Mouse (Mus musculus) neural tube, embryonic 15.5 days (tissue): ENCODE data around the gene Uts2b. TPM values are rescaled to one million over a fixed set of nuclear protein-coding genes. Genes with fewer than 3 reads are reported as not detected.

Source experiments
- ATAC-seq: fragments of 200-750 bp; cut with Nextera tagmentation; 2 replicates; pipeline ENCODE4 v1.8.0; 2017; ENCODE audit warnings: mild to moderate bottlenecking, moderate TSS enrichment, moderate library complexity; ENCODE audit not compliant: low FRiP score
- H3K27ac ChIP-seq: fragments of 300-500 bp; sonication (generic); replicated peaks from 2 replicates; pipeline ENCODE4 v1.5.1; 2015; ENCODE audit warnings: mild to moderate bottlenecking, inconsistent platforms
- H3K27me3 ChIP-seq: fragments of 300-500 bp; sonication (generic); replicated peaks from 2 replicates; pipeline ENCODE4 v1.6.1; 2015; ENCODE audit warnings: inconsistent platforms
- H3K36me3 ChIP-seq: fragments of 300-500 bp; sonication (generic); 2 replicates; pipeline ENCODE4 v1.6.1; 2015; ENCODE audit warnings: inconsistent platforms
- H3K4me1 ChIP-seq: fragments of 300-500 bp; sonication (generic); 2 replicates; pipeline ENCODE4 v1.6.1; 2015; ENCODE audit warnings: inconsistent platforms
- H3K4me2 ChIP-seq: fragments of 300-500 bp; sonication (generic); 2 replicates; pipeline ENCODE4 v1.6.1; 2015; ENCODE audit warnings: inconsistent platforms, mild to moderate bottlenecking, moderate library complexity
- H3K4me3 ChIP-seq: fragments of 300-500 bp; sonication (generic); replicated peaks from 2 replicates; pipeline ENCODE4 v1.5.1; 2015; ENCODE audit warnings: mild to moderate bottlenecking, inconsistent platforms
- H3K9ac ChIP-seq: fragments of 300-500 bp; sonication (generic); replicated peaks from 2 replicates; pipeline ENCODE4 v1.6.1; 2015; ENCODE audit warnings: mild to moderate bottlenecking, inconsistent platforms
- H3K9me3 ChIP-seq: fragments of 300-500 bp; sonication (generic); replicated peaks from 2 replicates; pipeline ENCODE4 v1.6.1; 2016; ENCODE audit warnings: inconsistent platforms
- WGBS: fragments of 180-500 bp; shearing (Covaris S2); methylation state at CpG from one replicate; pipeline ENCODE4 v1.1.7; 2015; ENCODE audit warnings: mixed read lengths; 5-methylcytosine and 5-hydroxymethylcytosine counted together
- polyA plus RNA-seq: library from polyadenylated mRNA; unstranded; fragments of >200 nt; fragmentation: Nextera tagmentation; extraction: Ambion mirVana; gene quantifications from 2 replicates; pipeline ENCODE4 v1.2.1, GENCODE M21; 2015

Gene Uts2b
- polyA plus RNA-seq, 1 experiment from 2014 or later = 35.1 TPM

GRCm38 (mm10) chr16:27389534-27390282, 19.7 kb upstream of the Uts2b start:
- Histone ChIP-seq H3K4me3 (peak overlapping the region; percentile 96), H3K9me3 (no peaks in the 10 kb centered on the region), H3K27ac (peak overlapping the region; percentile 97), H3K36me3 (no peaks in the 10 kb centered on the region), H3K4me1 (peaks cover 37% of the 10 kb centered on the region), H3K27me3 (no peaks in the 10 kb centered on the region), H3K4me2 (peak overlapping the region; percentile 71), H3K9ac (peak overlapping the region; percentile 99)
- WGBS = 12% methylated on average over 7 of the region's 7 CpGs
- ATAC-seq = no peak; the same call in none of the 2 replicates

- under 1% methylated on average over 34 of the region's 69 CpGs for WGBS
- Histone ChIP-seq H3K9ac (peak within 1 kb of the TSS; percentile 99), H3K27me3 (no peaks in the 10 kb centered on the region), H3K36me3 (no peaks in the 10 kb centered on the region), H3K4me1 (peaks cover 37% of the 10 kb centered on the region), H3K4me2 (peak within 1 kb of the TSS; percentile 71), H3K4me3 (peak within 1 kb of the TSS; percentile 96), H3K27ac (peak within 1 kb of the TSS; percentile 97), H3K9me3 (no peaks in the 10 kb centered on the region)
- peak; percentile 95 for ATAC-seq
Observed at GRCm38 (mm10) chr16:27388761-27389451, 18.9 kb upstream of the Uts2b start, which contains the start of gene Ccdc50. Ccdc50 (plus strand) TSS chr16:27388869.

GRCm38 (mm10) chr16:27387634-27388611, 17.9 kb upstream of the Uts2b start:
- Histone ChIP-seq H3K4me1 (peaks cover 32% of the 10 kb centered on the region), H3K4me3 (peak overlapping the region; percentile 96), H3K9ac (peak overlapping the region; percentile 8; the same call in 1 of the 2 replicates), H3K4me2 (peak overlapping the region; percentile 71), H3K27ac (peak overlapping the region; percentile 97), H3K36me3 (no peaks in the 10 kb centered on the region), H3K27me3 (no peaks in the 10 kb centered on the region), H3K9me3 (no peaks in the 10 kb centered on the region)
- WGBS = 51% methylated on average over 12 of the region's 12 CpGs
- 0 out of 2 replicates have a peak, but pooled peaks have one; percentile 8 for ATAC-seq

- whole genome bisulfite sequencing = 72% methylated on average over 4 of the region's 4 CpGs
Observed at GRCm38 (mm10) chr16:27386850-27387407, 16.9 kb upstream of the Uts2b start.

GRCm38 (mm10) chr16:27385649-27386048, 15.6 kb upstream of the Uts2b start:
- 82% methylated on average over 1 of the region's 1 CpGs for WGBS
- no peaks in the 10 kb centered on the region for H3K9me3 ChIP-seq
- H3K27me3 ChIP-seq = no peaks in the 10 kb centered on the region
- peaks cover 16% of the 10 kb centered on the region for H3K4me1 ChIP-seq
- no peaks in the 10 kb centered on the region for H3K36me3 ChIP-seq
- H3K4me3 ChIP-seq = no peak overlapping the region
- ATAC-seq = no peak
- no peak overlapping the region for H3K27ac ChIP-seq
- H3K4me2 ChIP-seq = no peak overlapping the region
- no peak overlapping the region for H3K9ac ChIP-seq

More at GRCm38 (mm10) chr16:27386850-27387407, 16.9 kb upstream of the Uts2b start:
- H3K4me3 ChIP-seq = no peak overlapping the region
- H3K9me3 ChIP-seq = no peaks in the 10 kb centered on the region
- no peak overlapping the region for H3K4me2 ChIP-seq
- H3K9ac ChIP-seq = no peak overlapping the region
- H3K27ac ChIP-seq = no peak overlapping the region
- H3K36me3 ChIP-seq = no peaks in the 10 kb centered on the region
- ATAC-seq = no peak
- H3K27me3 ChIP-seq = no peaks in the 10 kb centered on the region
- H3K4me1 ChIP-seq = peaks cover 27% of the 10 kb centered on the region

- 73% methylated on average over 4 of the region's 4 CpGs for WGBS
- peaks cover 10% of the 10 kb centered on the region for H3K4me1 ChIP-seq
- H3K27me3 ChIP-seq = no peaks in the 10 kb centered on the region
- H3K9ac ChIP-seq = no peak overlapping the region
- no peaks in the 10 kb centered on the region for H3K36me3 ChIP-seq
- H3K4me2 ChIP-seq = no peak overlapping the region
- no peak overlapping the region for H3K4me3 ChIP-seq
- H3K27ac ChIP-seq = no peak overlapping the region
- H3K9me3 ChIP-seq = no peaks in the 10 kb centered on the region
- ATAC-seq = no peak
Observed at GRCm38 (mm10) chr16:27384893-27385603, 15.0 kb upstream of the Uts2b start.

- no peak for ATAC-seq
- H3K9ac ChIP-seq = no peak overlapping the region
- no peak overlapping the region for H3K4me2 ChIP-seq
- H3K27ac ChIP-seq = no peak overlapping the region
- no peaks in the 10 kb centered on the region for H3K9me3 ChIP-seq
- no peaks in the 10 kb centered on the region for H3K36me3 ChIP-seq
- WGBS = 84% methylated on average over 4 of the region's 4 CpGs
- no peak overlapping the region for H3K4me3 ChIP-seq
- H3K4me1 ChIP-seq = no peaks in the 10 kb centered on the region
- no peaks in the 10 kb centered on the region for H3K27me3 ChIP-seq
Observed at GRCm38 (mm10) chr16:27382217-27382616, 12.2 kb upstream of the Uts2b start.

- Histone ChIP-seq H3K4me2 (no peak overlapping the region), H3K4me3 (no peak overlapping the region), H3K4me1 (no peaks in the 10 kb centered on the region), H3K27ac (no peak overlapping the region), H3K36me3 (no peaks in the 10 kb centered on the region), H3K9me3 (no peaks in the 10 kb centered on the region), H3K27me3 (no peaks in the 10 kb centered on the region), H3K9ac (no peak overlapping the region)
- no peak for ATAC-seq
Observed at GRCm38 (mm10) chr16:27376556-27376955, 6.5 kb upstream of the Uts2b start.

GRCm38 (mm10) chr16:27375318-27375717, 5.3 kb upstream of the Uts2b start:
- Histone ChIP-seq H3K27me3 (no peaks in the 10 kb centered on the region), H3K9me3 (no peaks in the 10 kb centered on the region), H3K9ac (no peak overlapping the region), H3K4me2 (no peak overlapping the region), H3K36me3 (no peaks in the 10 kb centered on the region), H3K4me3 (no peak overlapping the region), H3K27ac (no peak overlapping the region), H3K4me1 (no peaks in the 10 kb centered on the region)
- 83% methylated on average over 2 of the region's 2 CpGs for WGBS
- no peak for ATAC-seq

GRCm38 (mm10) chr16:27374139-27374538, 4.1 kb upstream of the Uts2b start:
- H3K9ac ChIP-seq = no peak overlapping the region
- WGBS = 78% methylated on average over 3 of the region's 3 CpGs
- H3K27ac ChIP-seq = no peak overlapping the region
- H3K4me2 ChIP-seq = no peak overlapping the region
- no peaks in the 10 kb centered on the region for H3K27me3 ChIP-seq
- no peaks in the 10 kb centered on the region for H3K4me1 ChIP-seq
- no peaks in the 10 kb centered on the region for H3K36me3 ChIP-seq
- ATAC-seq = no peak
- no peak overlapping the region for H3K4me3 ChIP-seq
- no peaks in the 10 kb centered on the region for H3K9me3 ChIP-seq
